Mouse (Mus musculus) CH12.LX (cell line): ENCODE results near the gene Ntrk3. TPM values are rescaled to one million over a fixed set of nuclear protein-coding genes. Genes with fewer than 3 reads are reported as not detected.

Experiments used
- DNase-seq: peaks from one replicate; pipeline ENCODE4 v3.0.0-alpha.2; 2013; ENCODE audit errors: extremely low read depth
- H3K27ac ChIP-seq: 2 replicates; pipeline ENCODE4 v1.5.1; 2012; ENCODE audit warnings: low read depth, mild to moderate bottlenecking, control low read depth, moderate library complexity; ENCODE audit not compliant: insufficient read depth
- H3K27me3 ChIP-seq: replicated peaks from 2 replicates; pipeline ENCODE3; 2012; ENCODE audit warnings: inconsistent platforms
- H3K36me3 ChIP-seq, 2 experiments: replicated peaks in 1 of 2; 2 replicates each; pipeline versions ENCODE3 to v1.6.1; 2012; ENCODE audit warnings: inconsistent platforms in 1 of 2, low read length in 1 of 2, mild to moderate bottlenecking in 1 of 2, mixed read lengths in 1 of 2, moderate library complexity in 1 of 2; ENCODE audit not compliant: control insufficient read depth in 1 of 2, insufficient read depth in 1 of 2
- H3K4me1 ChIP-seq, 2 experiments: 2 replicates each; pipeline ENCODE4 v1.6.1; 2012; ENCODE audit warnings: inconsistent platforms in 1 of 2, moderate library complexity in 1 of 2; ENCODE audit not compliant: insufficient read depth in 2 of 2, control insufficient read depth in 1 of 2
- H3K4me2 ChIP-seq: 2 replicates; pipeline ENCODE4 v1.6.1; 2012; ENCODE audit warnings: low read depth, mild to moderate bottlenecking, control low read depth; ENCODE audit not compliant: poor library complexity, insufficient read depth, severe bottlenecking
- H3K4me3 ChIP-seq, 3 experiments: fragments of 150-350 bp in 1 of 3; sonication (generic) in 1 of 3; replicated peaks in 1 of 3; 2 replicates each; pipeline versions ENCODE3 to v1.5.1; 2011 to 2012; ENCODE audit warnings: low read depth in 2 of 3, low read length in 2 of 3, mild to moderate bottlenecking in 2 of 3, moderate library complexity in 2 of 3, control low read depth in 1 of 3, improper control_type of control experiment in 1 of 3, inconsistent platforms in 1 of 3, mixed read lengths in 1 of 3; ENCODE audit not compliant: poor library complexity in 1 of 3
- H3K79me2 ChIP-seq: replicated peaks from 2 replicates; pipeline ENCODE4 v1.6.1; 2012; ENCODE audit warnings: mild to moderate bottlenecking, moderate library complexity; ENCODE audit not compliant: control insufficient read depth, poor library complexity, insufficient read depth, severe bottlenecking; ENCODE audit errors: extremely low read depth
- H3K9ac ChIP-seq: 2 replicates; pipeline ENCODE4 v1.6.1; 2012; ENCODE audit warnings: low read depth, mild to moderate bottlenecking, control low read depth, moderate library complexity; ENCODE audit not compliant: insufficient read depth
- H3K9me3 ChIP-seq: replicated peaks from 2 replicates; pipeline ENCODE3; 2012; ENCODE audit warnings: low read length, inconsistent platforms, mixed read lengths
- IRF4 ChIP-seq: IDR thresholded peaks from 2 replicates; pipeline ENCODE4 v1.6.1; 2014; ENCODE audit warnings: low read depth, mild to moderate bottlenecking, inconsistent platforms, low read length, improper control_type of control experiment
- JUN ChIP-seq: IDR thresholded peaks from 2 replicates; pipeline ENCODE4 v1.6.1; 2011; ENCODE audit warnings: low read depth, mild to moderate bottlenecking, low read length, improper control_type of control experiment, moderate library complexity; ENCODE audit not compliant: insufficient read depth
- KAT2A ChIP-seq: IDR thresholded peaks from 2 replicates; pipeline ENCODE4 v1.6.1; 2012; ENCODE audit warnings: low read length, improper control_type of control experiment, inconsistent platforms; ENCODE audit not compliant: insufficient replicate concordance
- MAX ChIP-seq: IDR thresholded peaks from 2 replicates; pipeline ENCODE4 v1.6.1; 2011; ENCODE audit warnings: low read length, improper control_type of control experiment
- MAZ ChIP-seq: IDR thresholded peaks from 2 replicates; pipeline ENCODE4 v1.6.1; 2012; ENCODE audit warnings: low read depth, mild to moderate bottlenecking, inconsistent platforms, low read length, improper control_type of control experiment, moderate library complexity
- NELFE ChIP-seq: IDR thresholded peaks from 2 replicates; pipeline ENCODE4 v1.6.1; 2011; ENCODE audit warnings: low read depth, low read length, improper control_type of control experiment
- NRF1 ChIP-seq: IDR thresholded peaks from 2 replicates; pipeline ENCODE4 v1.6.1; 2014; ENCODE audit warnings: low read depth, mild to moderate bottlenecking, inconsistent platforms, low read length, improper control_type of control experiment, moderate library complexity
- POLR2AphosphoS2 ChIP-seq: IDR thresholded peaks from 2 replicates; pipeline ENCODE4 v1.6.1; 2011; ENCODE audit warnings: low read depth, low read length, improper control_type of control experiment
- RAD21 ChIP-seq: IDR thresholded peaks from 2 replicates; pipeline ENCODE4 v1.6.1; 2011; ENCODE audit warnings: low read depth, mild to moderate bottlenecking, low read length, improper control_type of control experiment, moderate library complexity
- RCOR1 ChIP-seq: conservative IDR thresholded peaks from 2 replicates; pipeline ENCODE4 v1.6.1; 2012; ENCODE audit warnings: low read depth, mild to moderate bottlenecking, inconsistent platforms, low read length, improper control_type of control experiment
- SMC3 ChIP-seq: IDR thresholded peaks from 2 replicates; pipeline ENCODE4 v1.6.1; 2011; ENCODE audit warnings: low read depth, low read length, improper control_type of control experiment
- TBP ChIP-seq: conservative IDR thresholded peaks from 2 replicates; pipeline ENCODE4 v1.6.1; 2011; ENCODE audit warnings: low read depth, low read length, improper control_type of control experiment
- TCF12 ChIP-seq: IDR thresholded peaks from 2 replicates; pipeline ENCODE4 v1.6.1; 2014; ENCODE audit warnings: low read depth, mild to moderate bottlenecking, inconsistent platforms, low read length, improper control_type of control experiment
- UBTF ChIP-seq: IDR thresholded peaks from 2 replicates; pipeline ENCODE4 v1.6.1; 2012; ENCODE audit warnings: low read depth, mild to moderate bottlenecking, inconsistent platforms, low read length, improper control_type of control experiment, moderate library complexity
- USF1 ChIP-seq: IDR thresholded peaks from 2 replicates; pipeline ENCODE4 v1.6.1; 2014; ENCODE audit warnings: low read depth, mild to moderate bottlenecking, inconsistent platforms, low read length, improper control_type of control experiment
- USF2 ChIP-seq: conservative IDR thresholded peaks from 2 replicates; pipeline ENCODE4 v1.6.1; 2011; ENCODE audit warnings: low read depth, low read length, improper control_type of control experiment
- ZC3H11A ChIP-seq: IDR thresholded peaks from 2 replicates; pipeline ENCODE4 v1.6.1; 2012; ENCODE audit warnings: low read depth, mild to moderate bottlenecking, inconsistent platforms, low read length, improper control_type of control experiment
- ZKSCAN1 ChIP-seq: IDR thresholded peaks from 2 replicates; pipeline ENCODE4 v1.6.1; 2012; ENCODE audit warnings: low read depth, inconsistent platforms, low read length, improper control_type of control experiment, borderline replicate concordance
- ZNF384 ChIP-seq: IDR thresholded peaks from 2 replicates; pipeline ENCODE4 v1.6.1; 2012; ENCODE audit warnings: low read depth, low read length, improper control_type of control experiment, inconsistent platforms
- dilution Hi-C: fragments of 300-500 bp; cut with MboI; formaldehyde crosslinking; loops from 2 replicates; pipeline ENCODE4 v1.14.3; 2020; ENCODE audit warnings: low sequenced_read_pairs; ENCODE audit not compliant: extremely low pct_unique_long_range_greater_than_20kb, extremely low pct_ligation_motif_present
- in situ Hi-C: fragments of 300-500 bp; cut with MboI; formaldehyde crosslinking; loops from 3 replicates; pipeline ENCODE4 v1.14.3; 2019; ENCODE audit warnings: low sequenced_read_pairs, low pct_ligation_motif_present, low pct_unique_long_range_greater_than_20kb, mixed read lengths
- polyA plus RNA-seq: library from polyadenylated mRNA; unstranded; fragments of >175 nt; gene quantifications from 2 replicates; pipeline ENCODE4 v1.2.1, GENCODE M21; 2012; ENCODE audit warnings: low read depth; ENCODE audit not compliant: insufficient read length
- total RNA-seq, 2 experiments: library from RNA; depleted of rRNA; stranded (reverse); fragments of 300-350 nt in 1 of 2; fragments of >200 nt in 1 of 2; gene quantifications; 2 replicates each; pipeline ENCODE4 v1.2.3; 2012 to 2014

Ntrk3 gene
- total and polyA plus RNA-seq, 3 experiments: 0.21 TPM; not detected in 2

GRCm38 (mm10) chr7:78576169-78576568 is 161.6 kb downstream of the Ntrk3 start:
- Histone ChIP-seq H3K9me3 (peaks cover 17% of the 10 kb centered on the region), H3K36me3 (no peaks in the 10 kb centered on the region), H3K4me2 (no peak overlapping the region), H3K9ac (no peak overlapping the region), H3K79me2 (no peaks in the 10 kb centered on the region), H3K4me1 (no peaks in the 10 kb centered on the region), H3K27ac (no peak overlapping the region), H3K27me3 (peaks cover 11% of the 10 kb centered on the region), H3K4me3 (no peak overlapping the region)
- TF ChIP-seq ZC3H11A (no peak), TBP (no peak), SMC3 (no peak), NELFE (no peak), USF2 (no peak)
- DNase-seq: no peak
- dilution Hi-C loops: no loop called here
- in situ Hi-C loops: no loop called here

- no peak overlapping the region for H3K4me3 ChIP-seq
- dilution Hi-C loops: no loop called here
- in situ Hi-C loops: no loop called here
- no peak for DNase-seq
- H3K27ac ChIP-seq: no peak overlapping the region
- H3K79me2 ChIP-seq: no peaks in the 10 kb centered on the region
- H3K36me3 ChIP-seq: no peaks in the 10 kb centered on the region
- H3K9ac ChIP-seq: no peak overlapping the region
- H3K27me3 ChIP-seq: peaks cover 7% of the 10 kb centered on the region
- no peak overlapping the region for H3K4me2 ChIP-seq
- no peaks in the 10 kb centered on the region for H3K4me1 ChIP-seq
- H3K9me3 ChIP-seq: peaks cover 17% of the 10 kb centered on the region
- TF ChIP-seq TBP: no peak
- no peak for TF ChIP-seq RCOR1
- TF ChIP-seq MAZ: no peak
- TF ChIP-seq RAD21: no peak
- TF ChIP-seq JUN: no peak
- no peak for TF ChIP-seq POLR2AphosphoS2
- no peak for TF ChIP-seq TCF12
- TF ChIP-seq USF1: no peak
- no peak for TF ChIP-seq KAT2A
- TF ChIP-seq SMC3: no peak
- no peak for TF ChIP-seq IRF4
- no peak for TF ChIP-seq NRF1
- TF ChIP-seq ZNF384: no peak
- TF ChIP-seq MAX: no peak
- no peak for TF ChIP-seq ZKSCAN1
- TF ChIP-seq ZC3H11A: no peak
- no peak for TF ChIP-seq UBTF
- TF ChIP-seq, all 38 proteins: peak for 0
These were observed 162.3 kb downstream of the Ntrk3 start for GRCm38 (mm10) chr7:78575556-78575955.
